Mouse (Mus musculus) brown adipose tissue, adult 24 weeks (tissue): ENCODE results near the gene Rreb1. TPM values are rescaled to one million over a fixed set of nuclear protein-coding genes. Genes with fewer than 3 reads are reported as not detected.

ENCODE experiments used
- H3K27ac ChIP-seq: fragments of 200-500 bp; replicated peaks from 2 replicates; pipeline ENCODE4 v1.5.1; 2012; ENCODE audit warnings: low read depth, mild to moderate bottlenecking, low read length
- H3K4me1 ChIP-seq: fragments of 200-500 bp; 2 replicates; pipeline ENCODE4 v1.6.1; 2012; ENCODE audit warnings: low read length, mixed read lengths; ENCODE audit not compliant: control insufficient read depth, insufficient read depth, insufficient read length
- H3K4me3 ChIP-seq: fragments of 200-500 bp; 2 replicates; pipeline ENCODE4 v1.5.1; 2012; ENCODE audit warnings: low read depth, mild to moderate bottlenecking, low read length, moderate library complexity; ENCODE audit not compliant: insufficient read depth
- polyA plus RNA-seq: library from polyadenylated mRNA; stranded (reverse); fragments of >200 nt; gene quantifications from 2 replicates; pipeline ENCODE4 v1.2.4, GENCODE M21; 2012; ENCODE audit not compliant: missing spikeins, insufficient read depth, insufficient read length

The Rreb1 gene
- polyA plus RNA-seq, 1 experiment = 43.1 TPM

- H3K4me1 ChIP-seq = no peaks in the 10 kb centered on the region
- H3K4me3 ChIP-seq = no peak overlapping the region
- no peak overlapping the region for H3K27ac ChIP-seq
Measured at GRCm38 (mm10) chr13:37908493-37908892, 130.3 kb downstream of the Rreb1 start.

- no peak overlapping the region for H3K27ac ChIP-seq
- H3K4me1 ChIP-seq = no peaks in the 10 kb centered on the region
- H3K4me3 ChIP-seq = no peak overlapping the region
Measured at GRCm38 (mm10) chr13:37909225-37909624, 131.0 kb downstream of the Rreb1 start.

GRCm38 (mm10) chr13:37912011-37912410, 133.8 kb downstream of the Rreb1 start:
- no peak overlapping the region for H3K27ac ChIP-seq
- H3K4me1 ChIP-seq = no peaks in the 10 kb centered on the region

GRCm38 (mm10) chr13:37912591-37913467, 134.6 kb downstream of the Rreb1 start:
- Histone ChIP-seq H3K27ac (no peak overlapping the region), H3K4me1 (no peaks in the 10 kb centered on the region), H3K4me3 (no peak overlapping the region)

More at GRCm38 (mm10) chr13:37912011-37912410, 133.8 kb downstream of the Rreb1 start:
- H3K4me3 ChIP-seq = no peak overlapping the region

GRCm38 (mm10) chr13:37913963-37914362, 135.8 kb downstream of the Rreb1 start:
- 0 out of 2 replicates have a peak, but pooled peaks cover 1% of the 10 kb centered on the region for H3K4me1 ChIP-seq
- no peak overlapping the region for H3K4me3 ChIP-seq
- no peak overlapping the region for H3K27ac ChIP-seq

GRCm38 (mm10) chr13:37918336-37919261, 140.4 kb downstream of the Rreb1 start:
- peak overlapping the region; percentile 20; the same call in 1 of the 2 replicates for H3K27ac ChIP-seq
- peaks cover 3% of the 10 kb centered on the region; the same call in 1 of the 2 replicates for H3K4me1 ChIP-seq
- no peak overlapping the region for H3K4me3 ChIP-seq

GRCm38 (mm10) chr13:37919711-37920277, 141.6 kb downstream of the Rreb1 start:
- Histone ChIP-seq H3K4me3 (no peak overlapping the region), H3K27ac (no peak overlapping the region), H3K4me1 (peaks cover 3% of the 10 kb centered on the region; the same call in 1 of the 2 replicates)

- Histone ChIP-seq H3K4me1 (peaks cover 3% of the 10 kb centered on the region; the same call in 1 of the 2 replicates), H3K4me3 (no peak overlapping the region), H3K27ac (no peak overlapping the region)
Measured at GRCm38 (mm10) chr13:37920727-37921126, 142.5 kb downstream of the Rreb1 start.

GRCm38 (mm10) chr13:37923091-37923490, 144.9 kb downstream of the Rreb1 start:
- no peak overlapping the region for H3K4me3 ChIP-seq
- peaks cover 3% of the 10 kb centered on the region; the same call in 1 of the 2 replicates for H3K4me1 ChIP-seq
- H3K27ac ChIP-seq = no peak overlapping the region

GRCm38 (mm10) chr13:37923643-37924460, 145.7 kb downstream of the Rreb1 start:
- Histone ChIP-seq H3K27ac (peak overlapping the region; percentile 51), H3K4me3 (no peak overlapping the region), H3K4me1 (peaks cover 3% of the 10 kb centered on the region; the same call in 1 of the 2 replicates)

- Histone ChIP-seq H3K4me1 (no peaks in the 10 kb centered on the region), H3K4me3 (no peak overlapping the region), H3K27ac (peak overlapping the region; percentile 51)
Measured at GRCm38 (mm10) chr13:37924461-37924948, 146.3 kb downstream of the Rreb1 start.

GRCm38 (mm10) chr13:37926394-37926793, 148.2 kb downstream of the Rreb1 start:
- Histone ChIP-seq H3K4me1 (no peaks in the 10 kb centered on the region), H3K4me3 (no peak overlapping the region), H3K27ac (no peak overlapping the region)

- Histone ChIP-seq H3K27ac (no peak overlapping the region), H3K4me1 (no peaks in the 10 kb centered on the region), H3K4me3 (no peak overlapping the region)
Measured at GRCm38 (mm10) chr13:37929532-37929931, 151.3 kb downstream of the Rreb1 start.

- H3K4me3 ChIP-seq = no peak overlapping the region
- no peaks in the 10 kb centered on the region for H3K4me1 ChIP-seq
- H3K27ac ChIP-seq = no peak overlapping the region
Measured at GRCm38 (mm10) chr13:37930091-37930490, 151.9 kb downstream of the Rreb1 start.
